Mouse (Mus musculus) megakaryocyte-erythroid progenitor cell, adult 5-6 weeks (primary cell): ENCODE data around the gene Sfxn2. TPM values are rescaled to one million over a fixed set of nuclear protein-coding genes. Genes with fewer than 3 reads are reported as not detected.

Experiments used
- ATAC-seq: replicated peaks from 2 replicates; pipeline ENCODE4 v1.8.0; 2016; ENCODE audit warnings: mild to moderate bottlenecking, inconsistent platforms; ENCODE audit not compliant: severe bottlenecking, poor library complexity, low FRiP score, low TSS enrichment
- total RNA-seq, 2 experiments: library from RNA; stranded (forward) in 1 of 2; stranded (reverse) in 1 of 2; fragments of 200-1000, 215-1000 nt in 1 of 2; fragments of >200 nt in 1 of 2; fragmentation: Nextera tagmentation in 1 of 2; gene quantifications; 2 replicates each; pipeline ENCODE4 v1.2.3; 2014 to 2017

The Sfxn2 gene
- total RNA-seq, 2 experiments from 2014 or later = 9.8 to 20.1 TPM

- ATAC-seq = no peak
Observed at GRCm38 (mm10) chr19:46591575-46591974, 18.4 kb downstream of the Sfxn2 start.

DNA sequence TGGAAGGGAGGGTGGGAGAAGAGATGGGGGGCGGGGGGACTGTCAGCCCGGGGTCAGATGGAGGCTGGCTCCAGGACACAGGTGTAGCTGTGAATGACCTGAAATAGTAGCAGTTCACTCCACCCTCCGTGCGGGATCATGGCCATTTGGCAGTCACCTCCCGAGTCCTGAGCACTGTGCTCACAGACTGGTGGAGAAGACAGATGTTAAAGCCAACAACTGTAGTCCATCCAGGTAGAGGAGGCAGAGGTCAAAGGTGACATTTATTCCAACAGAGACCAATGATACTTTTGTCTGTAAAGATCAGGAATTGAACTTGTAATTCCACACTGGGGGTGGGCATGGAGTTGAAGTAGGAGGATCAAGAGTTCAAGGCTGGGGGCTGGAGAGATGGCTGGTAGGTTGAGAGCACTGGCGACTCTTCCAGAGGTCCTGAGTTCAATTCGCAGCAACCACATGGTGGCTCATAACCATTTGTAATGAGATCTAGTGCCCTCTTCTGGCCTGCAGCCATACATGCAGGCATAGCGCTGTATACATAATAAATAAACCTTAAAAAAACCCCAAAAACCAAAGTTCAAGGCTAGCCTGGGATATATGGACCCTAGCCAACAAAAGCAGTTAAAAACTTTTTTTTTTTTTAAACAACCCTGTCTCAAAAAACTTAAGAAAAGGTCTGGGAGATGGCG, 19.7 kb downstream of the Sfxn2 start:
- no peak for ATAC-seq

GRCm38 (mm10) chr19:46598187-46598586, 25.0 kb downstream of the Sfxn2 start:
- ATAC-seq = no peak

GRCm38 (mm10) chr19:46598720-46599252, 25.6 kb downstream of the Sfxn2 start, which contains the start of gene Wbp1l:
Wbp1l (plus strand) TSS chr19:46599084.
- peak; percentile 99 for ATAC-seq

DNA sequence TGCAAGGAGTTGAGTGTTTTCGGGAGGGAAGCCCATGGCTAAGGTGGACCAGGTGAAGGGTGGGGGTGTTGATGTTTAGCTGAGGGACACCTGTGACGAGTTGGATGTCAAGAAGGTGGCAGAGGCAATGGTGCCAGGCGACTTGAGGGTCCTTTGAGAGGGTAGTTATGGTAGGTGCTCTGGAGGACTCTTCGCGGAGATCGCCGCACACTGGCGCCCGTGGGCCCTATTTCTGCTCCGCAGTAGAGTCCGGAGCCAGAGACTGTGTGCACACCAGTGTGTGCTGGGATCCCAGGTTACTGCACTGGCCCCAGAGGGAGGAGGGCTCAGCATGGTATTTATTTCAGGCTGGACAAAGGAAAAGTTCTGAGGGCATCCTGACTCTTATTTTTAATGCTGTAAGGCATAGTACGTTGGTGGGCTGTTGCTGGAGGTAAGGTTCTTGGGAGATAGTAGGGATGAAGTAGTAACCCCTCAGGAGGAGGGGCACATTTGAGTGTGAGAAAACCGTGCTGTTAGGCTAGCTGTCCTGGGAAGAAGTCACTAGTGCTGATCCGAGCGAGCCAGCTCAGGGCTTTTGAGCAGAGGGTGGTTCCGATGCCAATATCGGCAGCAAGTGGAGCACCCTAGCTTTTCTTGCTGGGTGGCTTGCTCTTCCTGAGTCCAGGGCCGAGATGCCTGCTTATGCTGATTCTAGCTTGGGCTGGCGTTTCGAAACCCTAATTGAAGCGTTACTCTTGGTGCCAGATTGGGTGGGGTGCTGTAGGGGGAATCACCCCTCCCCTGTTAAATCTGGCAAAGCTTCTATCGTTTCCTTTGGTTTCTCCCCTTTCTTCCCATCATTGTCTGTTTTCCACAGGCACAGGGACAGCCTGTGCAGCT, 26.5 kb downstream of the Sfxn2 start:
- 0 out of 2 replicates have a peak, but pooled peaks have one; percentile 22 for ATAC-seq

DNA sequence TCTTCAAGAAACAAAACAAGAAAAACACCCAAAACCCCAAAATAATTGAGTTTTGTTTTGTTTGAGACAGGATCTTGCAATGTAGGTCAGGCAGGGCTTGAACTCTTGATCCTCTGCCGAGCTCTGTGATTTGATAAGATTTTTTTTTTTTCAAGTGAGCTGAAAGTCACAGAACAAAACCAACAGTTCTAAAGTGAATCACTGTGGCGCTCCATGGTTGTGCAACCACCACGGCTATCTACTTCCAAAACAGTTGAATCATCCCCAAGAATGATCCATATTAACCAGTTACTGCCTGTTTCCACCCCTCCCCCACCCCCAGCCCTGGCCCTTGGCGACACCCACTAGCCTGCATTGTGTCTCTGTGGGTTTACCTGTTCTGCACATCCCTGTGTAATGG, 27.2 kb downstream of the Sfxn2 start:
- ATAC-seq = no peak

- no peak for ATAC-seq
Observed at GRCm38 (mm10) chr19:46601491-46601890, 28.3 kb downstream of the Sfxn2 start.

DNA sequence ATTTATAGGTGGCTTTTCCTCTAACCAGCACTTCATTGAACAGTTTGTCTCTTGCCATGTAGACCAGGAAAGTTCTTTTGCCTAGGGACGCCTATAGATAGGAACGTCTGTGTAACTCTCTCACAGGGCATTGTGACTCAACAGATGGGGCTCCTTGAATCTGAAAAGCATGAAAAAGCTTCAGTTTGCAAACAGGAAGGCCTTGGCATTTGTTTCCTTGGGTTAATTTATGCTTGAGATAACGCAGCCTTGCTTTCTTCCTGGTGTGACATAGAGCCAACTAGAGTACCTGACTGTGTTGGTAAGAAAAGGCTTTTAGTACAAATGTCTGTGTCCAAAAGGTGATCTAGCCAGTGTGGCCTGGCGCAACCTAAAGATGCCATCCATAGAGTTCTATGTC, 29.2 kb downstream of the Sfxn2 start:
- no peak for ATAC-seq

DNA sequence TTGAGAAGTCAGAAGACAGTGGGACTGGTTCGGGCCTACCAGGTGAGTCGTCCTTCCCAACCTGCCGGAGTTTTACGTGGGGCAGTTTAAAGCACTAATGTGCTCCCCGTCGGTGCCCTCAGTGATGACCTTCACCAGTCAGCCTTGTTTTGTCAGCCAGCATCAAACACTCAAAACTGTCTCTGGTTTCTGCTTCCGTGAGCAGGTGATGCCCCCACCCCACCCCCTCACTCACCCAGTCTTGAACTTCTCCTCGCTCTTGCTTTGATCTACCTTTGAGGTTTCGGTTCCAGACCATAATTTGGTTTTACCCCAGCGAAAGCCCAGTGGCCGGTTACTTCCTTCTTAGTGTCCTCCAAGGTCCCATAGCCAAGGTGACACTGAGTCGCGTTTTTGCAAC, 33.6 kb downstream of the Sfxn2 start:
- no peak for ATAC-seq

GRCm38 (mm10) chr19:46607424-46607823, 34.3 kb downstream of the Sfxn2 start:
- ATAC-seq = peak; percentile 74

DNA sequence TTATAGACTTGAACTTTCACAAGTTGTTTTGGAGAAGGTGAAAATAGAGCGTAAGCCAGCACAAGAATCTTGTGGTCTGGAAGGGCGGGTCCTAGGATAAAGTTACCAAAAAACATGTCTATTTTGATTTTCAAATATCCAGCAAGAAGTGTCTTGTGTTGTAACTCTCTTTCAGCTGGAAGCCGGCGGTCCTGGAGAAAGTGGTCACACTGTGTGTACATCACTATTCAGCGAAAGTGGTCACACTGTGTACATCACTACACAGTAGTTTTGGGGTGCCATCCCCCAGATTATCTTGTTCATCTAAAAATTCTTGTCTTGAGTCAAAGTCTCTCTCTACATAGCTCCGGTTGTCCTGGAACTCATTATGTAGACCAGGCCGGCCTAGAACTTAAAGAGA, 35.0 kb downstream of the Sfxn2 start:
- no peak for ATAC-seq

DNA sequence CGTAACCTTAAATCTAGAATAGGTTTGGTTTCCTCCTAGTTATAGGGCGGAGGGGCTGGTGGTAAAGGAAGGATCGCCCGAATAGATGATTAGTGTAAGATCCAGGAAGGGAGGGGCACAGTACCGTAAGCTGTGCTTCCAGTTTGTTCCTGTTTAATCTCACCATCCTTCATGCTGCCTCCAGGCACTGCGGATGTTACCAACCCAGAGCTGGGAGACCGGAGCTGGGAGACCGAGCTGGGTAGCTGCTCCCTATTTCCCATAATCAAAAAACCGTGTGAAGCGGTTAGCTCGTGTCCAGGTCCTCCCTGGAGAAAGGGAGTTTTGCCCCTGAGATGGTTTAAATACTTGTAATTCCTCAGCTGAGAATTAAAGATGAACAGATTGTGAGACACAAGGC, 43.2 kb downstream of the Sfxn2 start:
- ATAC-seq = no peak

GRCm38 (mm10) chr19:46617361-46617760, 44.2 kb downstream of the Sfxn2 start:
- no peak for ATAC-seq

DNA sequence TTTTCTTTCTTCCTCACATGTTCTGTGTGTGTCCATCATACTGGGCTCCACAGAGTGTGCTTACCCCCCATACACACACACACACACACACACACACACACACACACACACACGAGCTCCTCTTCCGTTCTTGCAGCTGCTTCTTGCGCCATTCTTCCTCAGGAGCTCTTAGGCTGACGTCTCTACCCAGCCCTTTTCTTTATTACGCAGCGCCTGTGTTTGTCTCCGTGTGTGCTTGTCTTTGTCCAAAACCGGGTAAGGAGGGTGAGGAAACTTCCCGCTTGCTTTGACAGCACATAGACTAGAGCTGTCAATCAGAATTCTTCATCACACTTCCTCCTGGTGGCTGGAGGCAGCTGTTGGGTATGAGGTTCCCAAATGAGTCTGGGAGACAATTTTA, 45.2 kb downstream of the Sfxn2 start:
- ATAC-seq = no peak

- no peak for ATAC-seq
Observed at GRCm38 (mm10) chr19:46619001-46619400, 45.8 kb downstream of the Sfxn2 start.

DNA sequence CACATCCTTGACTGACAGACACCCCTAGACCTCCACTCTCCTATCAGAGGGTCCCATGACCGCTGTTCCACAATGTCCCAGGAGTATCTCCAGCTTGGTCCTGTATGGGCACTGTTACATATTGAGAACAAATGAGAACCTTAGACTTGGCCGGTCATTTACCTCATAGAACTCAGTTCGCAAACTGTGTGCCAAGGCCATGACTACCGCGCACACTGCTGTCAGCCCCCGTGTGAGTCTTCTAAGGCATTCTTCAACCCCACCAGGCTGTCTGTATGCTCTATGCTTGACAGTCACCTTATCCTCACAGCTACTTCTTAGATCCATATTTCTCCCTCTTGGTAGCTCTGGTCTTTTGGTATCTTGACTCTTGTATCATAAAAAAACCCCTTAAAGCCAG, 46.4 kb downstream of the Sfxn2 start:
- no peak for ATAC-seq

DNA sequence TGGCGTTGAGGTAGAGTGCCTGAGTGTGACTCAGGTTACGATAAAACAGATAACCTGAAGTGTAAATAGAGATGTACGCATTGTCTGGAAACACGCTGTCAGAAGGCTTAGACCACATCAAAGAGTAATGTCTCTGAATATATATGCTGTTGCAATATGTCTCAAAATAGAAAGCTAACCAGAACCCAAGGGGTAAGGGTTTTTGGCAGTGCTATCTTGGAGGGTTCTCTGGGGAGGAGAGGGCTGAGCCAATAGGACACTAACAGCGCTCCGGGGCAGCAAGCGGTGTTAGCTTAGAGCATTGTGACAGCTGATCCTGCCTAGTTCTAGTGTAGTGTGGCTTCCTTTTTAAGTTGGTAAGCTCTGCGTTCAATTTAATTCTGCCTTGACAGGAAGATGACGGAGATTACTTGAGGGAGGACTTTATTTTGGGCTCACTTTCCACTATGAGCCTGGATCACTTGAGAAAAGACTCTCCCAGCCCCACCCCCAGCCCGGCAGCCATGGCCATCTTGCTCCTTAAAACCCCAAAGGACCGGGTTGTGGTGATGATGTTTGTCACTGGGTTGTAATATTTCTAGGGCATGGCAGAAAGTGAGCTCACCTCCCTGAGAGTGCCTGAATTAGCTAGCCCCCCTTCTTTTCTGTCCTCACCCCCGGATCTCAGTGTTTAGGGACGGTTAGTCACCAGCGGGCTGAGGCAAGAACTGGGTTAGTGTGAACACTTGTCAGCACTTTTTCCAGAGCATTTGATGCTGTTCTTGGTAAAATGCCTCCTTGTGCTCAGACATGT, 47.0 kb downstream of the Sfxn2 start:
- no peak for ATAC-seq

DNA sequence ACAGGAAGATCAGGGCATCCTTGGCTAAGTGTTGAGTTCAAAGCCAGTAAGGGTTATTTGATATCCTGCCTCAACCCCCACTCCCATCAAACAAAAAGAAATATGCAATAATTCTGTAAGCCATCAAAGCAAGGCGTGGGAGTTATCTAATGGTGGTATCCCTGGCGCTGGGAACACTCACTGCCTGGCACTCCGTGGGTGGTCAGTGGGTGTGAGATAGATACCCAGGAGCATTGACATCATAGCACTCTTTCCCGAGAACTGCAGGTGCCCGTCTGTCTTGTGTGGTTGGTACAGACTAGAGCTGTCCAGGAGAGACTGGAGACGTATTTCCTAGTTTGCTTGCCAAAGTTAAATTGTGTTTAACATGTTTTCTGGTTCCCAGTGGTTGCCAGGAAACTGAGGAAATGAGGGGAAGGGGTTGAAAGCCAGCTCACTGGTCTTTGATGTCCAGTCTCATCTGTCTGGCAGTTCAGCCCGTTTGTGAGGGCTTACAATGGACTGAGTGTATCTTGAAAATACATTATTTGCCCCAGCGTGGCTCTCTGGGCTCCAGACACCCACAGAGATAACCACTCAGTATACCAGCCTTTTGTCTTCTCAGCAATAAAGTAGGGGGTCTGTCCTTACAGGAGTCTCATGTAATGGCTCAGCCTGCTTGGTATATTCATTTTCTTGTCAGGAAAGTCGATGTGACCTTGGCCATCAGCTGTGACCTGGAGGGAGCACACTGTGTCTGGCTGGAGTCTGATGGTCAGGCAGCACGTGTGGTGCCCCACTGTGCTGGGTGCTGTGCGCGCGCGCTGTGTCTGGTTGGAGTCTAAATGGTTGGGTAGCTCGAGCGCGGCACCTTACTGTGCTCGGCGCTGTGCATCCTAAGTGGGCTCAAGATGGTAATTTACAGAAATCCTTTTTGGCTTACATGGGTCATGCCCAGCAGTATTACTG, 48.3 kb downstream of the Sfxn2 start:
- ATAC-seq = no peak
